Mouse (Mus musculus) G1E (cell line): ENCODE measurements around the gene Nr2f1.

Source experiments
- CTCF ChIP-seq: IDR thresholded peaks from 2 replicates; pipeline ENCODE4 v1.5.1; 2012; ENCODE audit warnings: low read depth, low read length, inconsistent platforms, mixed read lengths
- POLR2AphosphoS5 ChIP-seq: IDR thresholded peaks from 2 replicates; pipeline ENCODE4 v1.6.1; 2012; ENCODE audit warnings: low read depth, low read length, inconsistent platforms; ENCODE audit not compliant: insufficient replicate concordance

- TF ChIP-seq CTCF (no peak), POLR2AphosphoS5 (no peak)
Observed at GRCm38 (mm10) chr13:78171984-78172636, 27.4 kb downstream of the Nr2f1 start.
